Mouse (Mus musculus): ENCODE results near the gene Anks3.

GRCm38 (mm10) chr16:4965392-4966129 lies 1.6 kb upstream of the Anks3 start:
- TF ChIP-seq GATA1 (IDR thresholded peaks at IDR 0.05; ENCODE audit: low read length): no peak
- TF ChIP-seq TAL1 (IDR thresholded peaks at IDR 0.05; ENCODE audit: low read length): no peak

Data from erythroblast, embryonic 14.5 days (primary cell).